Mouse (Mus musculus): ENCODE data around the gene Tmed6. TPM values are rescaled to one million over a fixed set of nuclear protein-coding genes. Genes with fewer than 3 reads are reported as not detected.

Tmed6 gene
- polyA plus RNA-seq, 1 experiment, result 0.99 TPM

GRCm38 (mm10) chr8:107104547-107104946 lies 39.1 kb upstream of the Tmed6 start:
- DNase-seq, result peak; percentile 77
- 12% methylated on average over 4 of the region's 4 CpGs for WGBS
- H3K4me1 ChIP-seq (ENCODE audit: control insufficient read depth, insufficient read depth, low read length), result no peaks in the 10 kb centered on the region; the same call in 1 of the 2 replicates
- H3K4me3 ChIP-seq (replicated peaks; ENCODE audit: extremely low read depth, low read depth, low read length), result no peak overlapping the region
- TF ChIP-seq POLR2A (IDR thresholded peaks at IDR 0.05; ENCODE audit: borderline replicate concordance, extremely low read depth, low read depth, low read length) (no peak), CTCF (IDR thresholded peaks at IDR 0.05; ENCODE audit: insufficient read depth, low read length) (peak; percentile 89)

- DNase-seq, result no peak
- TF ChIP-seq CTCF (IDR thresholded peaks at IDR 0.05; ENCODE audit: insufficient read depth, low read length), result no peak
- no peak for TF ChIP-seq POLR2A (IDR thresholded peaks at IDR 0.05; ENCODE audit: borderline replicate concordance, extremely low read depth, low read depth, low read length)
- WGBS, result 54% methylated on average over 2 of the region's 2 CpGs
- Histone ChIP-seq H3K4me1 (ENCODE audit: control insufficient read depth, insufficient read depth, low read length) (peaks cover 3% of the 10 kb centered on the region), H3K4me3 (replicated peaks; ENCODE audit: extremely low read depth, low read depth, low read length) (no peak overlapping the region)
Measured at GRCm38 (mm10) chr8:107100635-107101034, 35.2 kb upstream of the Tmed6 start.

GRCm38 (mm10) chr8:107096366-107097036 lies 31.1 kb upstream of the Tmed6 start, which contains the start of gene Terf2:
Gene Terf2, minus strand, starts transcription at chr8:107096547.
- 5% methylated on average over 34 of the region's 39 CpGs for WGBS
- peak; percentile 88 for DNase-seq
- H3K4me3 ChIP-seq (replicated peaks; ENCODE audit: extremely low read depth, low read depth, low read length), result peak within 1 kb of the TSS; percentile 72
- H3K4me1 ChIP-seq (ENCODE audit: control insufficient read depth, insufficient read depth, low read length), result peaks cover 3% of the 10 kb centered on the region
- no peak for TF ChIP-seq CTCF (IDR thresholded peaks at IDR 0.05; ENCODE audit: insufficient read depth, low read length)
- TF ChIP-seq POLR2A (IDR thresholded peaks at IDR 0.05; ENCODE audit: borderline replicate concordance, extremely low read depth, low read depth, low read length), result peak; percentile 43; the same call in 1 of the 2 replicates

- peak overlapping the region; percentile 72 for H3K4me3 ChIP-seq (replicated peaks; ENCODE audit: extremely low read depth, low read depth, low read length)
- no peak for DNase-seq
- H3K4me1 ChIP-seq (ENCODE audit: control insufficient read depth, insufficient read depth, low read length), result peaks cover 3% of the 10 kb centered on the region
- no peak for TF ChIP-seq POLR2A (IDR thresholded peaks at IDR 0.05; ENCODE audit: borderline replicate concordance, extremely low read depth, low read depth, low read length)
- TF ChIP-seq CTCF (IDR thresholded peaks at IDR 0.05; ENCODE audit: insufficient read depth, low read length), result no peak
- 1% methylated on average over 48 of the region's 53 CpGs for WGBS
Measured at GRCm38 (mm10) chr8:107095717-107096365, 30.4 kb upstream of the Tmed6 start.

GRCm38 (mm10) chr8:107090531-107090930 lies 25.1 kb upstream of the Tmed6 start:
- Histone ChIP-seq H3K4me3 (replicated peaks; ENCODE audit: extremely low read depth, low read depth, low read length) (no peak overlapping the region), H3K4me1 (ENCODE audit: control insufficient read depth, insufficient read depth, low read length) (no peaks in the 10 kb centered on the region)
- no peak for DNase-seq
- WGBS, result 93% methylated on average over 7 of the region's 7 CpGs
- TF ChIP-seq POLR2A (IDR thresholded peaks at IDR 0.05; ENCODE audit: borderline replicate concordance, extremely low read depth, low read depth, low read length) (no peak), CTCF (IDR thresholded peaks at IDR 0.05; ENCODE audit: insufficient read depth, low read length) (no peak)

GRCm38 (mm10) chr8:107088526-107089063 lies 23.2 kb upstream of the Tmed6 start:
- no peak for DNase-seq
- Histone ChIP-seq H3K4me3 (replicated peaks; ENCODE audit: extremely low read depth, low read depth, low read length) (no peak overlapping the region), H3K4me1 (ENCODE audit: control insufficient read depth, insufficient read depth, low read length) (no peaks in the 10 kb centered on the region)
- 94% methylated on average over 5 of the region's 5 CpGs for WGBS
- no peak for TF ChIP-seq CTCF (IDR thresholded peaks at IDR 0.05; ENCODE audit: insufficient read depth, low read length)
- no peak for TF ChIP-seq POLR2A (IDR thresholded peaks at IDR 0.05; ENCODE audit: borderline replicate concordance, extremely low read depth, low read depth, low read length)

- Histone ChIP-seq H3K4me1 (ENCODE audit: control insufficient read depth, insufficient read depth, low read length) (no peaks in the 10 kb centered on the region), H3K4me3 (replicated peaks; ENCODE audit: extremely low read depth, low read depth, low read length) (no peak overlapping the region)
- DNase-seq, result no peak
- TF ChIP-seq POLR2A (IDR thresholded peaks at IDR 0.05; ENCODE audit: borderline replicate concordance, extremely low read depth, low read depth, low read length) (no peak), CTCF (IDR thresholded peaks at IDR 0.05; ENCODE audit: insufficient read depth, low read length) (no peak)
- WGBS, result 96% methylated on average over 5 of the region's 5 CpGs
Measured at GRCm38 (mm10) chr8:107086018-107086417, 20.6 kb upstream of the Tmed6 start.

GRCm38 (mm10) chr8:107085358-107085757 lies 19.9 kb upstream of the Tmed6 start:
- 97% methylated on average over 17 of the region's 17 CpGs for WGBS
- Histone ChIP-seq H3K4me1 (ENCODE audit: control insufficient read depth, insufficient read depth, low read length) (no peaks in the 10 kb centered on the region), H3K4me3 (replicated peaks; ENCODE audit: extremely low read depth, low read depth, low read length) (no peak overlapping the region)
- DNase-seq, result no peak
- no peak for TF ChIP-seq POLR2A (IDR thresholded peaks at IDR 0.05; ENCODE audit: borderline replicate concordance, extremely low read depth, low read depth, low read length)
- peak; percentile 44 for TF ChIP-seq CTCF (IDR thresholded peaks at IDR 0.05; ENCODE audit: insufficient read depth, low read length)

GRCm38 (mm10) chr8:107076239-107076888 lies 10.9 kb upstream of the Tmed6 start:
- DNase-seq, result no peak
- Histone ChIP-seq H3K4me3 (replicated peaks; ENCODE audit: extremely low read depth, low read depth, low read length) (no peak overlapping the region), H3K4me1 (ENCODE audit: control insufficient read depth, insufficient read depth, low read length) (no peaks in the 10 kb centered on the region)
- no peak for TF ChIP-seq POLR2A (IDR thresholded peaks at IDR 0.05; ENCODE audit: borderline replicate concordance, extremely low read depth, low read depth, low read length)
- TF ChIP-seq CTCF (IDR thresholded peaks at IDR 0.05; ENCODE audit: insufficient read depth, low read length), result no peak
- WGBS, result 85% methylated on average over 7 of the region's 7 CpGs

All from lung, adult 2 months (tissue).